Mouse (Mus musculus) ES-E14 (cell line): ENCODE results near the gene Atf7ip. TPM values are rescaled to one million over a fixed set of nuclear protein-coding genes. Genes with fewer than 3 reads are reported as not detected.
A peak's percentile ranks its signal among the peaks of the same experiment; 100 is the strongest.

Experiments
- DNase-seq: peaks from one replicate; pipeline ENCODE4 v3.0.0-alpha.2; 2013; ENCODE audit warnings: low read depth, low spot score
- H3K27ac ChIP-seq: 2 replicates; pipeline ENCODE4 v1.5.1; 2012; ENCODE audit warnings: low read depth, mild to moderate bottlenecking, low read length, moderate library complexity, mixed read lengths; ENCODE audit not compliant: poor library complexity, insufficient read depth, severe bottlenecking
- H3K36me3 ChIP-seq: 2 replicates; pipeline ENCODE4 v1.6.1; 2012; ENCODE audit warnings: mild to moderate bottlenecking, low read length, moderate library complexity, mixed read lengths; ENCODE audit not compliant: control insufficient read depth, poor library complexity, insufficient read depth, severe bottlenecking
- H3K4me1 ChIP-seq, 2 experiments: fragments of 150-350 bp in 1 of 2; sonication (generic) in 1 of 2; 2 replicates each; pipeline ENCODE4 v1.6.1; 2012; ENCODE audit warnings: low read length in 2 of 2, mild to moderate bottlenecking in 1 of 2, mixed read lengths in 1 of 2; ENCODE audit not compliant: control insufficient read depth in 2 of 2, insufficient read depth in 2 of 2, poor library complexity in 1 of 2
- H3K4me3 ChIP-seq, 2 experiments: fragments of 150-350 bp in 1 of 2; sonication (generic) in 1 of 2; 2 replicates each; pipeline ENCODE4 v1.5.1; 2012; ENCODE audit warnings: low read length in 2 of 2, low read depth in 1 of 2, mild to moderate bottlenecking in 1 of 2, mixed read lengths in 1 of 2; ENCODE audit not compliant: insufficient read depth in 1 of 2, poor library complexity in 1 of 2, severe bottlenecking in 1 of 2
- H3K9ac ChIP-seq: 2 replicates; pipeline ENCODE4 v1.6.1; 2012; ENCODE audit warnings: low read depth, mild to moderate bottlenecking, low read length, mixed read lengths; ENCODE audit not compliant: poor library complexity, insufficient read depth, severe bottlenecking
- H3K9me3 ChIP-seq: fragments of 150-350 bp; sonication (generic); 2 replicates; pipeline ENCODE4 v1.6.1; 2012; ENCODE audit warnings: low read depth, mild to moderate bottlenecking, low read length; ENCODE audit not compliant: control insufficient read depth, insufficient read depth
- CHD2 ChIP-seq: IDR thresholded peaks from 2 replicates; pipeline ENCODE4 v1.6.1; 2014; ENCODE audit warnings: mild to moderate bottlenecking, low read depth, low read length, inconsistent platforms
- HCFC1 ChIP-seq: IDR thresholded peaks from 2 replicates; pipeline ENCODE4 v1.6.1; 2012; ENCODE audit warnings: low read length, inconsistent platforms, borderline replicate concordance; ENCODE audit not compliant: insufficient read depth
- MAFK ChIP-seq: IDR thresholded peaks from 2 replicates; pipeline ENCODE4 v1.6.1; 2014; ENCODE audit warnings: mild to moderate bottlenecking, low read depth, low read length, inconsistent platforms; ENCODE audit not compliant: insufficient read depth
- ZC3H11A ChIP-seq: IDR thresholded peaks from 2 replicates; pipeline ENCODE4 v1.6.1; 2012; ENCODE audit warnings: low read depth, mild to moderate bottlenecking, inconsistent platforms, low read length, borderline replicate concordance
- ZNF384 ChIP-seq: IDR thresholded peaks from 2 replicates; pipeline ENCODE4 v1.6.1; 2012; ENCODE audit warnings: low read depth, low read length, inconsistent platforms
- in situ Hi-C, 2 experiments: fragments of 600-800 bp; cut with MboI; formaldehyde crosslinking; loops; one replicate each; pipeline ENCODE4 v1.15.1; 2025; ENCODE audit warnings: low sequenced_read_pairs in 2 of 2, inconsistent platforms in 1 of 2; ENCODE audit not compliant: unreplicated experiment in 2 of 2
- total RNA-seq: library from RNA; depleted of rRNA; stranded (reverse); fragments of 300-350 nt; gene quantifications from 2 replicates; pipeline ENCODE4 v1.2.3, GENCODE M21; 2012

Atf7ip gene
- total RNA-seq, 1 experiment = 26.8 TPM

- no peak for TF ChIP-seq CHD2
- no peak for TF ChIP-seq HCFC1
- no peak for TF ChIP-seq ZNF384
- TF ChIP-seq MAFK = no peak
- TF ChIP-seq ZC3H11A = no peak
- H3K4me3 ChIP-seq = no peak overlapping the region
- in situ Hi-C loops = loop anchor here in 1 of 2 experiments (10.0 kb wide), 1 partner anchor 128 kb away; no protein-coding TSS in a partner anchor
- no peak for DNase-seq
- H3K9ac ChIP-seq = no peak overlapping the region
- peaks cover 4 to 17% of the 10 kb centered on the region in 2 experiments; a peak in 3 of 4 replicates for H3K4me1 ChIP-seq
- no peak overlapping the region for H3K27ac ChIP-seq
- no peaks in the 10 kb centered on the region for H3K36me3 ChIP-seq
- H3K9me3 ChIP-seq = no peaks in the 10 kb centered on the region
Measured at GRCm38 (mm10) chr6:136553156-136553555, 47.2 kb downstream of the Atf7ip start.

DNA sequence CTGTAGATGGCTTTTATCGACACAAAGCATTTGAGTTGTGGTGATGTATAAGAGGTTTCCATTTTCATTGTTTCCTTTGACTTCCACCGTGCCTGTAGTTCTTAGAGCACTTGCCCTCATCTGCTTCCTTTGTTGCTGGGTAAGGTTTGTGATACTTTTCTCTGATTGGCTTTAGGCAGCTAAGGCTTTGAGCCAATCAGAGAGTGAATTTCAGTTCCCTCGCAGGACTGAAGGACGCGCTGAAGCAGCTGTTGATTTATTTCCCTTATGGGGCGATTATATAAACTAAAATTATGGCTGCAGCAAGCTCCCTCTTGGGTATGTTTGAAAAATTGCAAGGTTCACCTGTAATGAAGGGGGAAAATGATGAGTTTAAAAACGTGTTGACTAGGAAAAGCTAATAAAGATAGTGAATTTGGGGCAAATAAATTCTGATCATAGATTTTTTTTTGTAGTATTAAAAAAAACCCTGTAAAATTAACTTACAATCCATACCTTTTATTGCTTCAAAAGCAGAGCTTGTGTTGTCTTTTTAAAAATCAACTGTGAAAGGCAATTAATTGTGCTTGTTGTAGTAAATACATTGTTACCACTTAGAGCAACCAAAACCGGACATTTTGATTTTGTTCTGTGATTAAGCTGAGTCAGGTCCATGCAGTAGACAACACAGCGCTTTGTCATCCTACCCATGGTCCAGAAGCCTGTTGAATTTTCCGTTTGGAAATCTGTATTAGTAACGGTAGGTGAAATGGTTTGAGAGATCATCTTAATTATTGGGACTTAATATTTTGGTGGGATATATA, 48.0 kb downstream of the Atf7ip start:
- H3K27ac ChIP-seq = no peak overlapping the region; the same call in 1 of the 2 replicates
- no peaks in the 10 kb centered on the region for H3K36me3 ChIP-seq
- peak overlapping the region; percentile 45 to 48 for H3K4me3 ChIP-seq
- peak overlapping the region; percentile 43; the same call in 1 of the 2 replicates for H3K9ac ChIP-seq
- peaks cover 7 to 18% of the 10 kb centered on the region in 2 experiments; a peak in 3 of 4 replicates for H3K4me1 ChIP-seq
- in situ Hi-C loops = loop anchor here in 1 of 2 experiments (10.0 kb wide), 1 partner anchor 129 kb away; no protein-coding TSS in a partner anchor
- TF ChIP-seq MAFK (peak; percentile 51), CHD2 (0 out of 2 replicates have a peak, but pooled peaks have one; percentile 52), ZNF384 (no peak), ZC3H11A (no peak), HCFC1 (no peak)
- H3K9me3 ChIP-seq = no peaks in the 10 kb centered on the region
- no peak for DNase-seq

DNA sequence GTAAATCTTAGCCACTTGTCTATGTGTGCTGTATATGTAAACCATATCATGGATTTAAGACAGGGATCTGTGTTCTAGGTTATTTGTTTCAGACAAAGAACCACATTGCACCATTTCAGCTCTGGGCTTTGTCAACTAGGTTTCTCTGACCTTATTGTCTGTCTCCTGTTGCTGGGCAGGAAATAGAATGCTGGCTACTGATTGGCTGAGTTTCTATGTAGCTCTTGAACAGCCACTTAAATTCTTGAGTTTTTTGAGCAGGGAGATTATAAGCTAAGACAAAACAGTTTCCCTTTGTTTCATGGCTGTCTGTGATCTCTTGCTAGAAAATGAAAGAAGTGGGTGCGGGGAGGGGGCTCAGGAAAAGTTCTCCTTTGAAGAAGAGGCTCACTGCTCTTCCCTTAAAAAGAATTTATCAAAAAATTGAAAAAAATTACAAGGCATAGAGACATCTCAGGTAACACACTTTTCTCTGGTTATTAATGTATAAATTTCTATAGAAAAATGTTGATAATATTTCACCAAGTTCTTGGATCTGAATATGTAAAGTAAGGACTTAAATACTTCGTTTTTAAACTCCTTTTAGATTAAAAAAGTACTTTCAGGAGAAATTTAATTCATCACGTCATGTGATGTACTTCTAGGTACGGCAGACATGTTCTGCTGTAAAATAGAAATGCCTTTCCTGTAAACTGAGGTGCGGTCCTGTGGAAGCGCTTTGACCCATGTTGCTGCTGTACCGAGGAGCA, 49.0 kb downstream of the Atf7ip start:
- Histone ChIP-seq H3K4me3 (peak overlapping the region; percentile 4 to 52; a peak in 3 of 4 replicates), H3K36me3 (peaks cover under 1% of the 10 kb centered on the region; the same call in 1 of the 2 replicates), H3K9ac (peak overlapping the region; percentile 67), H3K9me3 (no peaks in the 10 kb centered on the region), H3K27ac (peak overlapping the region; percentile 72; the same call in 1 of the 2 replicates), H3K4me1 (peaks cover 7 to 21% of the 10 kb centered on the region in 2 experiments; a peak in 3 of 4 replicates)
- in situ Hi-C loops = loop anchor here in 1 of 2 experiments (10.0 kb wide), 1 partner anchor 130 kb away; no protein-coding TSS in a partner anchor
- TF ChIP-seq ZC3H11A (no peak), ZNF384 (no peak), CHD2 (no peak), HCFC1 (no peak), MAFK (no peak)
- no peak for DNase-seq

- in situ Hi-C loops = loop anchor here in 1 of 2 experiments (10.0 kb wide), 1 partner anchor 131 kb away; no protein-coding TSS in a partner anchor
- Histone ChIP-seq H3K9ac (peak overlapping the region; percentile 67; the same call in 1 of the 2 replicates), H3K36me3 (peaks cover 6% of the 10 kb centered on the region), H3K4me1 (peaks cover 7 to 19% of the 10 kb centered on the region in 2 experiments), H3K4me3 (peak overlapping the region; percentile 4 to 52; a peak in 2 of 4 replicates), H3K9me3 (no peaks in the 10 kb centered on the region), H3K27ac (peak overlapping the region; percentile 72; the same call in 1 of the 2 replicates)
- DNase-seq = peak; percentile 90
- TF ChIP-seq ZC3H11A = peak; percentile 94
- TF ChIP-seq MAFK = 0 out of 2 replicates have a peak, but pooled peaks have one; percentile 37
- TF ChIP-seq ZNF384 = no peak
- no peak for TF ChIP-seq CHD2
- no peak for TF ChIP-seq HCFC1
Measured at GRCm38 (mm10) chr6:136555523-136555915, 49.6 kb downstream of the Atf7ip start.
